Comparison of ENCODE assay signal across 25 mouse cellular contexts in the genomic region with DNA sequence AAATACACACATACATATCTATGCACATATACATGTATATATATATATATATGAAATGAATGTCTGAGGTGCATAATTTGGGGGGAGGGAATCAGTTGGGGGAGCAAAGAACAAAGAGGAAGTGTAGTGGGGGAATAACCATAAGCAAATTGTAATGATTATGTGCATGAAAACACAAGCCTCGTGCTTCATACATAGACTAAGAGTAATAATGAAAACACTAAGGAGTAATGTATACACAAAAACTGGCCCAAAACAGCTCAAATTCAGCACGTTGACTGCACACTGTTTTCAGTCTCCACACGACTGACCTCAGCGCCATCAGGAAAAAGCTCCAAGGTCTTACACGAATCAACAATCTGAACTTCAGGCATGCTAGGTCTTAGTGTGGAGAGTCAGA. TPM values are rescaled to one million over a fixed set of nuclear protein-coding genes. Genes with fewer than 3 reads are reported as not detected.
"Had no signal": no experiment of that assay in that cellular context is flagged by ENCODE, and none has a peak within 500 bp of the region (broad histone marks: within the 10 kb centered on the region; RNA-seq: fewer than 3 reads in every experiment).

No protein-coding gene starts in this region.

- DNase-seq: gastrocnemius, postnatal 14 days; gastrocnemius, postnatal 36 days; heart, adult 2 months; heart, postnatal 14 days; heart, postnatal 36 days; kidney, adult 11 months; kidney, adult 2 months; kidney, adult 9 months; kidney, postnatal 14 days; kidney, postnatal 36 days; layer of hippocampus, adult 9-11 months; layer of hippocampus, postnatal 36 days; left cerebral cortex, postnatal 4 days had no signal

- ATAC-seq: hindbrain, postnatal 0 days; intestine, embryonic 16.5 days had no signal

RNA-seq across cellular contexts. Expression of gene Figla, which starts 39.7 kb away (rescaled TPM):
- total RNA-seq: gastrocnemius, adult 18-20 months; gastrocnemius, adult 8-10 months; gastrocnemius, postnatal 14 days; gastrocnemius, postnatal 36 days; heart, adult 2 months; heart, postnatal 14 days; heart, postnatal 36 days; hematopoietic stem cell, adult 5-6 weeks; hindbrain, postnatal 0 days; layer of hippocampus, adult 18-20 months; layer of hippocampus, adult 8-10 months; layer of hippocampus, postnatal 14 days; layer of hippocampus, postnatal 36 days; left cerebral cortex, adult 18-20 months; left cerebral cortex, adult 8-10 months; left cerebral cortex, postnatal 10 days; left cerebral cortex, postnatal 25 days; left cerebral cortex, postnatal 4 days had no signal

RNA-seq across cellular contexts. Expression of gene Add2, which starts 52.2 kb away (rescaled TPM):
- total RNA-seq: gastrocnemius, adult 18-20 months had no signal
